Mouse (Mus musculus) CH12.LX (cell line): ENCODE results near the gene Rprd1b. TPM values are rescaled to one million over a fixed set of nuclear protein-coding genes. Genes with fewer than 3 reads are reported as not detected.

Experiments used
- DNase-seq: peaks from one replicate; pipeline ENCODE4 v3.0.0-alpha.2; 2013; ENCODE audit errors: extremely low read depth
- H3K27ac ChIP-seq: 2 replicates; pipeline ENCODE4 v1.5.1; 2012; ENCODE audit warnings: low read depth, mild to moderate bottlenecking, control low read depth, moderate library complexity; ENCODE audit not compliant: insufficient read depth
- H3K27me3 ChIP-seq: replicated peaks from 2 replicates; pipeline ENCODE3; 2012; ENCODE audit warnings: inconsistent platforms
- H3K36me3 ChIP-seq, 2 experiments: replicated peaks in 1 of 2; 2 replicates each; pipeline versions ENCODE3 to v1.6.1; 2012; ENCODE audit warnings: inconsistent platforms in 1 of 2, low read length in 1 of 2, mild to moderate bottlenecking in 1 of 2, mixed read lengths in 1 of 2, moderate library complexity in 1 of 2; ENCODE audit not compliant: control insufficient read depth in 1 of 2, insufficient read depth in 1 of 2
- H3K4me1 ChIP-seq, 2 experiments: 2 replicates each; pipeline ENCODE4 v1.6.1; 2012; ENCODE audit warnings: inconsistent platforms in 1 of 2, moderate library complexity in 1 of 2; ENCODE audit not compliant: insufficient read depth in 2 of 2, control insufficient read depth in 1 of 2
- H3K4me2 ChIP-seq: 2 replicates; pipeline ENCODE4 v1.6.1; 2012; ENCODE audit warnings: low read depth, mild to moderate bottlenecking, control low read depth; ENCODE audit not compliant: poor library complexity, insufficient read depth, severe bottlenecking
- H3K4me3 ChIP-seq, 3 experiments: fragments of 150-350 bp in 1 of 3; sonication (generic) in 1 of 3; replicated peaks in 1 of 3; 2 replicates each; pipeline versions ENCODE3 to v1.5.1; 2011 to 2012; ENCODE audit warnings: low read depth in 2 of 3, low read length in 2 of 3, mild to moderate bottlenecking in 2 of 3, moderate library complexity in 2 of 3, control low read depth in 1 of 3, improper control_type of control experiment in 1 of 3, inconsistent platforms in 1 of 3, mixed read lengths in 1 of 3; ENCODE audit not compliant: poor library complexity in 1 of 3
- H3K79me2 ChIP-seq: replicated peaks from 2 replicates; pipeline ENCODE4 v1.6.1; 2012; ENCODE audit warnings: mild to moderate bottlenecking, moderate library complexity; ENCODE audit not compliant: control insufficient read depth, poor library complexity, insufficient read depth, severe bottlenecking; ENCODE audit errors: extremely low read depth
- H3K9ac ChIP-seq: 2 replicates; pipeline ENCODE4 v1.6.1; 2012; ENCODE audit warnings: low read depth, mild to moderate bottlenecking, control low read depth, moderate library complexity; ENCODE audit not compliant: insufficient read depth
- H3K9me3 ChIP-seq: replicated peaks from 2 replicates; pipeline ENCODE3; 2012; ENCODE audit warnings: low read length, inconsistent platforms, mixed read lengths
- BHLHE40 ChIP-seq: IDR thresholded peaks from 2 replicates; pipeline ENCODE4 v1.6.1; 2011; ENCODE audit warnings: mild to moderate bottlenecking, low read depth, low read length, improper control_type of control experiment
- CHD1 ChIP-seq: IDR thresholded peaks from 2 replicates; pipeline ENCODE4 v1.6.1; 2012; ENCODE audit warnings: low read depth, low read length, improper control_type of control experiment, inconsistent platforms
- CTCF ChIP-seq, 2 experiments: IDR thresholded peaks in 1 of 2; conservative IDR thresholded peaks in 1 of 2; 2 replicates each; pipeline ENCODE4 v1.5.1; 2011 to 2012; ENCODE audit warnings: low read depth in 2 of 2, low read length in 2 of 2, improper control_type of control experiment in 1 of 2, inconsistent platforms in 1 of 2, mild to moderate bottlenecking in 1 of 2, moderate library complexity in 1 of 2
- IRF4 ChIP-seq: IDR thresholded peaks from 2 replicates; pipeline ENCODE4 v1.6.1; 2014; ENCODE audit warnings: low read depth, mild to moderate bottlenecking, inconsistent platforms, low read length, improper control_type of control experiment
- JUN ChIP-seq: IDR thresholded peaks from 2 replicates; pipeline ENCODE4 v1.6.1; 2011; ENCODE audit warnings: low read depth, mild to moderate bottlenecking, low read length, improper control_type of control experiment, moderate library complexity; ENCODE audit not compliant: insufficient read depth
- MAFK ChIP-seq: IDR thresholded peaks from 2 replicates; pipeline ENCODE4 v1.6.1; 2011; ENCODE audit warnings: low read length, improper control_type of control experiment; ENCODE audit not compliant: insufficient replicate concordance
- MAZ ChIP-seq: IDR thresholded peaks from 2 replicates; pipeline ENCODE4 v1.6.1; 2012; ENCODE audit warnings: low read depth, mild to moderate bottlenecking, inconsistent platforms, low read length, improper control_type of control experiment, moderate library complexity
- MXI1 ChIP-seq: IDR thresholded peaks from 2 replicates; pipeline ENCODE4 v1.6.1; 2011; ENCODE audit warnings: mild to moderate bottlenecking, low read depth, low read length, improper control_type of control experiment
- NRF1 ChIP-seq: IDR thresholded peaks from 2 replicates; pipeline ENCODE4 v1.6.1; 2014; ENCODE audit warnings: low read depth, mild to moderate bottlenecking, inconsistent platforms, low read length, improper control_type of control experiment, moderate library complexity
- POLR2A ChIP-seq: IDR thresholded peaks from 2 replicates; pipeline ENCODE4 v1.6.1; 2011; ENCODE audit warnings: low read depth, mild to moderate bottlenecking, improper control_type of control experiment, low read length
- POLR2AphosphoS2 ChIP-seq: IDR thresholded peaks from 2 replicates; pipeline ENCODE4 v1.6.1; 2011; ENCODE audit warnings: low read depth, low read length, improper control_type of control experiment
- RCOR1 ChIP-seq: conservative IDR thresholded peaks from 2 replicates; pipeline ENCODE4 v1.6.1; 2012; ENCODE audit warnings: low read depth, mild to moderate bottlenecking, inconsistent platforms, low read length, improper control_type of control experiment
- SIN3A ChIP-seq: IDR thresholded peaks from 2 replicates; pipeline ENCODE4 v1.6.1; 2012; ENCODE audit warnings: low read length, improper control_type of control experiment, inconsistent platforms
- SMC3 ChIP-seq: IDR thresholded peaks from 2 replicates; pipeline ENCODE4 v1.6.1; 2011; ENCODE audit warnings: low read depth, low read length, improper control_type of control experiment
- TCF12 ChIP-seq: IDR thresholded peaks from 2 replicates; pipeline ENCODE4 v1.6.1; 2014; ENCODE audit warnings: low read depth, mild to moderate bottlenecking, inconsistent platforms, low read length, improper control_type of control experiment
- UBTF ChIP-seq: IDR thresholded peaks from 2 replicates; pipeline ENCODE4 v1.6.1; 2012; ENCODE audit warnings: low read depth, mild to moderate bottlenecking, inconsistent platforms, low read length, improper control_type of control experiment, moderate library complexity
- USF1 ChIP-seq: IDR thresholded peaks from 2 replicates; pipeline ENCODE4 v1.6.1; 2014; ENCODE audit warnings: low read depth, mild to moderate bottlenecking, inconsistent platforms, low read length, improper control_type of control experiment
- USF2 ChIP-seq: conservative IDR thresholded peaks from 2 replicates; pipeline ENCODE4 v1.6.1; 2011; ENCODE audit warnings: low read depth, low read length, improper control_type of control experiment
- ZC3H11A ChIP-seq: IDR thresholded peaks from 2 replicates; pipeline ENCODE4 v1.6.1; 2012; ENCODE audit warnings: low read depth, mild to moderate bottlenecking, inconsistent platforms, low read length, improper control_type of control experiment
- ZKSCAN1 ChIP-seq: IDR thresholded peaks from 2 replicates; pipeline ENCODE4 v1.6.1; 2012; ENCODE audit warnings: low read depth, inconsistent platforms, low read length, improper control_type of control experiment, borderline replicate concordance
- ZMIZ1 ChIP-seq: IDR thresholded peaks from 2 replicates; pipeline ENCODE4 v1.6.1; 2012; ENCODE audit warnings: low read depth, mild to moderate bottlenecking, inconsistent platforms, low read length, improper control_type of control experiment
- dilution Hi-C: fragments of 300-500 bp; cut with MboI; formaldehyde crosslinking; loops from 2 replicates; pipeline ENCODE4 v1.14.3; 2020; ENCODE audit warnings: low sequenced_read_pairs; ENCODE audit not compliant: extremely low pct_unique_long_range_greater_than_20kb, extremely low pct_ligation_motif_present
- in situ Hi-C: fragments of 300-500 bp; cut with MboI; formaldehyde crosslinking; loops from 3 replicates; pipeline ENCODE4 v1.14.3; 2019; ENCODE audit warnings: low sequenced_read_pairs, low pct_ligation_motif_present, low pct_unique_long_range_greater_than_20kb, mixed read lengths
- polyA plus RNA-seq: library from polyadenylated mRNA; unstranded; fragments of >175 nt; gene quantifications from 2 replicates; pipeline ENCODE4 v1.2.1, GENCODE M21; 2012; ENCODE audit warnings: low read depth; ENCODE audit not compliant: insufficient read length
- total RNA-seq, 2 experiments: library from RNA; depleted of rRNA; stranded (reverse); fragments of 300-350 nt in 1 of 2; fragments of >200 nt in 1 of 2; gene quantifications; 2 replicates each; pipeline ENCODE4 v1.2.3; 2012 to 2014

Rprd1b gene
- total and polyA plus RNA-seq, 3 experiments: 11.8 to 33.1 (median 16.4) TPM

DNA sequence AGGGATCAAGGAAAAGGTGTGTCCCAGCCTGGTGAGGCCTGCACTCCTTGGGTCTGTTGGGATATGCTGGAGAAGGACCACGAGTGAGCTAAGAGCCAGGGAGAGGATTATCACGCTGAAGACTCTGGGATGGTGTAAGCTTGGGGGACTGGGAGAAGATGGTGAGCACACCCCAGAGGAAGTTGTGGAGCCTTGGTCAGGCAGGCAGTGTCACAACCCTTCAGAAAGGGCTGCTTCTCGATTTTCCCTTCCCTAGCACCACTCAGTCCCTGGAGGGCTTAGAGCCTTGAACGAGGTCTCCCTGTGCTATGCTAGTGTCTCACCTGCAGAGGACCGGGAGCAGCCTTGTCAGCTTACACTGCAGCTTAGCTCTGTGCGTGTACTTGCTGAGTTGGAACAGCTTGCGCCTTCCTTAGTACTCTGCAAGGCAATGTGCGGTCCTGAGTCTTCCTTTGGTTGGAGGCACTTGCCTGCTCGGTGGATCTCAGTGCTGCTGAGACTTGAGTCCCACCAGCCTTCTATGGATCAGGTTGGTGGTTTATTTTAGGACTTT lies 51.6 kb downstream of the Rprd1b start:
- Histone ChIP-seq H3K79me2 (no peaks in the 10 kb centered on the region), H3K9me3 (no peaks in the 10 kb centered on the region), H3K36me3 (peaks cover 24 to 37% of the 10 kb centered on the region in 2 experiments), H3K4me3 (no peak overlapping the region), H3K4me2 (no peak overlapping the region), H3K9ac (no peak overlapping the region), H3K4me1 (peaks cover 0 to 14% of the 10 kb centered on the region in 2 experiments; a peak in 2 of 4 replicates), H3K27me3 (no peaks in the 10 kb centered on the region), H3K27ac (no peak overlapping the region)
- no peak for DNase-seq
- dilution Hi-C loops (no loop called here), in situ Hi-C loops (no loop called here)
- TF ChIP-seq POLR2AphosphoS2: no peak
- 0 out of 4 replicates have a peak, but pooled peaks of 1 of the 2 experiments have one; percentile 6 for TF ChIP-seq CTCF (conservative IDR thresholded peaks at IDR 0.05 in 1 of 2, IDR thresholded peaks at IDR 0.05 in 1 of 2; ENCODE audit: low read depth in 2 of 2, low read length in 2 of 2)

DNA sequence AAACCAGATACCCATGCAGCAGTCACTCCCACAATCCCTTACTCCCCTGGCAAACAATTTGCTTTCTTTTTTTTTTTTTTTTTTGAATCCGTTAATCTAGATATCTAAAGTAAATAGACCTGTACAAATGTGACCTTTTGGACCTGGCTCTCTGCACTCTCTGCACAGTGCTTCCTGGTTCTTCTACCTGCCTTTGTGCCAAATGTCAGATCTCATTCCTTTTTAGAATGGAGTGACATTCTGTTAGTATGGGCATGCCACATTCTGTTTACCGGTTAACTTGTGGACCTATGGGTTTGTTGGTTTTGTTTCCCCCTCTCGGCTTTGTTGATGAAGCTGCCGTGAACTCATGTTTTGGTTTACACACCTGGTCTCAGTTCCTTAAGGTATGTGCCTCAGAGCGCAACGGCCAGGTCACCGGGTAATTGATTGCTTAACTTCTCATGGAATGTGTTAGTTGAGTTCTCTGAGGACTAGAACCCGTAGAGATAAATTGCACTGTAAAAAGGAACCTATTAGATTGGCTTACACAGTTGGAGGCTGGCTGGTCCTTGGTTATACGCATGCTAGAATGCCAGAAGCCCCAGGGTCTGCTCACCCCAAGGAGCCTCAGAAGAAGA lies 52.4 kb downstream of the Rprd1b start:
- in situ Hi-C loops (no loop called here), dilution Hi-C loops (no loop called here)
- TF ChIP-seq MXI1 (no peak), ZKSCAN1 (no peak), IRF4 (no peak), POLR2A (no peak), RCOR1 (no peak), CHD1 (no peak), ZMIZ1 (no peak), TCF12 (no peak), USF1 (no peak), MAFK (no peak), SIN3A (no peak), UBTF (no peak), JUN (no peak), MAZ (no peak), USF2 (no peak), NRF1 (no peak), BHLHE40 (no peak), ZC3H11A (no peak), SMC3 (no peak)
- no peaks in the 10 kb centered on the region for H3K27me3 ChIP-seq
- peaks cover 16 to 29% of the 10 kb centered on the region in 2 experiments for H3K36me3 ChIP-seq
- no peak overlapping the region for H3K4me3 ChIP-seq
- H3K27ac ChIP-seq: no peak overlapping the region
- H3K9ac ChIP-seq: no peak overlapping the region
- no peak overlapping the region for H3K4me2 ChIP-seq
- H3K9me3 ChIP-seq: no peaks in the 10 kb centered on the region
- H3K79me2 ChIP-seq: no peaks in the 10 kb centered on the region
- DNase-seq: no peak
- peaks cover 0 to 17% of the 10 kb centered on the region in 2 experiments; a peak in 2 of 4 replicates for H3K4me1 ChIP-seq
